Mouse (Mus musculus) kidney, embryonic 14.5 days (tissue): ENCODE data around the gene Lce1c. TPM values are rescaled to one million over a fixed set of nuclear protein-coding genes. Genes with fewer than 3 reads are reported as not detected.
"Not testable (repeated sequence)": the region's sequence is repeated elsewhere in the genome, so short reads cannot be mapped to it uniquely, and the experiment has no call there.

Source experiments
- ATAC-seq: fragments of 200-750 bp; cut with Nextera tagmentation; 2 replicates; pipeline ENCODE4 v1.8.0; 2017; ENCODE audit warnings: moderate number of reproducible peaks, mild to moderate bottlenecking, moderate TSS enrichment, moderate library complexity; ENCODE audit not compliant: low FRiP score, low TSS enrichment
- H3K27ac ChIP-seq: fragments of 300-500 bp; sonication (generic); 2 replicates; pipeline ENCODE4 v1.5.1; 2014; ENCODE audit warnings: low read depth, mild to moderate bottlenecking, low read length, moderate library complexity, mixed read lengths
- H3K27me3 ChIP-seq: fragments of 300-500 bp; sonication (generic); 2 replicates; pipeline ENCODE4 v1.6.1; 2014; ENCODE audit warnings: mild to moderate bottlenecking, low read length; ENCODE audit not compliant: control insufficient read depth, insufficient read depth
- H3K36me3 ChIP-seq: fragments of 300-500 bp; sonication (generic); 2 replicates; pipeline ENCODE4 v1.6.1; 2014; ENCODE audit warnings: low read length, mixed read lengths; ENCODE audit not compliant: control insufficient read depth, insufficient read depth
- H3K4me1 ChIP-seq: fragments of 300-500 bp; sonication (generic); 2 replicates; pipeline ENCODE4 v1.6.1; 2014; ENCODE audit warnings: low read length, mixed read lengths; ENCODE audit not compliant: control insufficient read depth, insufficient read depth
- H3K4me2 ChIP-seq: fragments of 300-500 bp; sonication (generic); replicated peaks from 2 replicates; pipeline ENCODE4 v1.6.1; 2014; ENCODE audit warnings: low read depth, mild to moderate bottlenecking, low read length
- H3K4me3 ChIP-seq: fragments of 300-500 bp; sonication (generic); 2 replicates; pipeline ENCODE4 v1.5.1; 2014; ENCODE audit warnings: mild to moderate bottlenecking, low read length
- H3K9ac ChIP-seq: fragments of 300-500 bp; sonication (generic); 2 replicates; pipeline ENCODE4 v1.6.1; 2014; ENCODE audit warnings: low read depth, mild to moderate bottlenecking, low read length, moderate library complexity
- H3K9me3 ChIP-seq: fragments of 300-500 bp; sonication (generic); 2 replicates; pipeline ENCODE4 v1.6.1; 2016; ENCODE audit warnings: low read length; ENCODE audit not compliant: control insufficient read depth
- WGBS: fragments of 180-500 bp; shearing (Covaris S2); extraction: QIAGEN DNeasy Blood & Tissue Kit; methylation state at CpG from one replicate; pipeline ENCODE4 v1.1.7; 2014; 5-methylcytosine and 5-hydroxymethylcytosine counted together
- polyA plus RNA-seq: library from polyadenylated mRNA; unstranded; fragments of >200 nt; fragmentation: Nextera tagmentation; extraction: Ambion mirVana; gene quantifications from 2 replicates; pipeline ENCODE4 v1.2.1, GENCODE M21; 2014

Lce1c gene
- polyA plus RNA-seq, result not detected in 2 replicates

- H3K36me3 ChIP-seq, result no peaks in the 10 kb centered on the region
- WGBS, result 91% methylated on average over 4 of the region's 4 CpGs
- H3K4me1 ChIP-seq, result no peaks in the 10 kb centered on the region
- no peaks in the 10 kb centered on the region for H3K9me3 ChIP-seq
- H3K4me2 ChIP-seq, result no peak within 1 kb of the TSS
- H3K27me3 ChIP-seq, result no peaks in the 10 kb centered on the region
- H3K9ac ChIP-seq, result no peak within 1 kb of the TSS
- no peak within 1 kb of the TSS for H3K4me3 ChIP-seq
- no peak within 1 kb of the TSS for H3K27ac ChIP-seq
- no peak for ATAC-seq
Measured at GRCm38 (mm10) chr3:92678947-92679346, at the start of gene Lce1c. Lce1c (plus strand) TSS chr3:92679247.

DNA sequence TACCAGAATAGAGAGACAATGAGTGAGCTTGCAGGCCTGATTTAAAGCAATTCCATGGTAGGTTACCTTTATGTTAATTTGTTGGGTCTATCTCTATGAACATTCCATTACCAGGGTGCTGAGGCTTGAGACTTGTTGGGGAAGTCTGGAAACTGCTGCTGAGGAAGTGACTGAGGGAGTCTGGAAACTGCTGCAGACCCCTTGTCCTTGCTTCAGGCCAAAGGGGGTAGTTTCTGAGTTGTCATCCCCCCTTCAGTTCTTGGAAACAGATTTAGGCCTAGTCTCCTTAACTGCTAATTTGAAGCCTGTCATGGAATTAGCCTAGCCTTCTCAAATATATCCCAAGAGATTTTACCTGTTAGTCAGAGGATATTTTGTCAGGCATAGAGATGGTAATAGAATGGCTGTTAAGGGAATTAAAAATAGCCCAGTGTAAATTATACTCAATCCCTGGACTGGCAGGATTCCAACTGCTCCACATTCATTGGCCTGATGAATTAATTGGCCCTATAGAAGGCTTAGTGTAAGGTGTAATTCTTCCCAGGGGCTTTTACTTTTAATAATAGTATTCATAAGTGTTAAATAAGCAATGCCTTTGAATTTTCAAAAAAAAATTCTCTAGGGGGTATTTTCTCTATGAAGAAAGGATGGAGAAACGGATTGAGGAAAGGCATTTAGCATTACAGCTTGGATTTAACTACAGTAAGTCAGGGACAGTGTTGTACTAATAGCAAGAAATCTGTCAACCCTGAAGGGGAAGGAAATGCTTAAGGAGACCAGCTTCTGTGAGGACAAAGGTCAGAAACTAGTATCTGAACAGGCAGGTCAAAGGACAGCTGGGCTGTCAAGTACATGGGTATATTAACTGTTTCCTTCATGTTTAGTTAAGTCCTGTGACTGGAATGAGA lies 41.0 kb upstream of the Lce1c start:
- Histone ChIP-seq H3K4me2 (no peak overlapping the region), H3K4me1 (no peaks in the 10 kb centered on the region), H3K4me3 (no peak overlapping the region), H3K9me3 (no peaks in the 10 kb centered on the region), H3K27ac (no peak overlapping the region), H3K36me3 (no peaks in the 10 kb centered on the region), H3K9ac (no peak overlapping the region), H3K27me3 (no peaks in the 10 kb centered on the region)
- no peak for ATAC-seq
- WGBS, result 48% methylated on average over 1 of the region's 1 CpGs

GRCm38 (mm10) chr3:92638653-92638991 lies 40.4 kb upstream of the Lce1c start:
- H3K27me3 ChIP-seq, result no peaks in the 10 kb centered on the region
- H3K4me2 ChIP-seq, result no peak overlapping the region
- no peaks in the 10 kb centered on the region for H3K4me1 ChIP-seq
- H3K9me3 ChIP-seq, result no peaks in the 10 kb centered on the region
- no peak overlapping the region for H3K27ac ChIP-seq
- WGBS, result 75% methylated on average over 3 of the region's 3 CpGs
- no peaks in the 10 kb centered on the region for H3K36me3 ChIP-seq
- no peak overlapping the region for H3K9ac ChIP-seq
- H3K4me3 ChIP-seq, result no peak overlapping the region
- ATAC-seq, result no peak

GRCm38 (mm10) chr3:92639854-92640253 lies 39.2 kb upstream of the Lce1c start:
- no peak overlapping the region for H3K4me2 ChIP-seq
- 93% methylated on average over 15 of the region's 15 CpGs for WGBS
- no peak for ATAC-seq

GRCm38 (mm10) chr3:92648207-92648606 lies 30.8 kb upstream of the Lce1c start, which contains the start of gene Lce1a1:
Lce1a1 (minus strand) TSS chr3:92648307.
- ATAC-seq, result no peak
- 90% methylated on average over 1 of the region's 1 CpGs for WGBS
- Histone ChIP-seq H3K27me3 (no peaks in the 10 kb centered on the region), H3K4me1 (no peaks in the 10 kb centered on the region), H3K27ac (no peak within 1 kb of the TSS), H3K4me2 (no peak within 1 kb of the TSS), H3K9ac (no peak within 1 kb of the TSS), H3K36me3 (no peaks in the 10 kb centered on the region), H3K4me3 (no peak within 1 kb of the TSS), H3K9me3 (no peaks in the 10 kb centered on the region)

More at GRCm38 (mm10) chr3:92639854-92640253, 39.2 kb upstream of the Lce1c start:
- Histone ChIP-seq H3K4me3 (no peak overlapping the region), H3K27me3 (no peaks in the 10 kb centered on the region), H3K9ac (no peak overlapping the region), H3K4me1 (no peaks in the 10 kb centered on the region), H3K9me3 (no peaks in the 10 kb centered on the region), H3K36me3 (no peaks in the 10 kb centered on the region), H3K27ac (no peak overlapping the region)

- H3K4me3 ChIP-seq, result no peak within 1 kb of the TSS
- no peak within 1 kb of the TSS for H3K27ac ChIP-seq
- H3K36me3 ChIP-seq, result no peaks in the 10 kb centered on the region
- H3K4me2 ChIP-seq, result no peak within 1 kb of the TSS
- H3K27me3 ChIP-seq, result no peaks in the 10 kb centered on the region
- ATAC-seq, result no peak
- no peaks in the 10 kb centered on the region for H3K4me1 ChIP-seq
- no peak within 1 kb of the TSS for H3K9ac ChIP-seq
- no peaks in the 10 kb centered on the region for H3K9me3 ChIP-seq
Measured at GRCm38 (mm10) chr3:92656826-92657225, 22.2 kb upstream of the Lce1c start, which contains the start of gene Lce1b. Lce1b (minus strand) TSS chr3:92656926.

DNA sequence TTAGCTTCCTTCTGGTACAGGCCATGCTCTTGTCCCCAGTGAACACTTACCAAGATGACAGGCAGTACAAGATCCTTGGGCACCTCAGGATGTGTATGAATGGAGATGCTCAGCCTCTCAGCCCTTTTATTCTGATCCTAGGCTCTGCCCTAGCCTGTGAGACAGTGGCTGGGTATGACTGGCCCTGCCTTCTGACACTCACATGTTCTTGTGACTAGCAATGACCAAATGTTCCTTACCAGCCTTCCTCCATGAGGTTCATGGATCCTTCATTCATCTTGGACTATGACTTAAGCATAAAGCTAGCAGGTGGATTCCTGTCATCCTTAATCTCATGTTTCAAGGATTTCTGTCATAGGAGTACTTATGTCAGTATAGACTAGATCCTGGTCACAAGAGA lies 8.8 kb upstream of the Lce1c start, which contains the start of gene Lce1a2:
Lce1a2 (minus strand) TSS at position 101 of the 400 bp plus-strand sequence.
- Histone ChIP-seq H3K4me2 (no peak within 1 kb of the TSS), H3K4me1 (no peaks in the 10 kb centered on the region), H3K27me3 (no peaks in the 10 kb centered on the region), H3K9me3 (no peaks in the 10 kb centered on the region), H3K36me3 (no peaks in the 10 kb centered on the region), H3K9ac (no peak within 1 kb of the TSS), H3K27ac (no peak within 1 kb of the TSS), H3K4me3 (no peak within 1 kb of the TSS)
- ATAC-seq, result no peak

- no peaks in the 10 kb centered on the region for H3K27me3 ChIP-seq
- H3K4me3 ChIP-seq, result no peak within 1 kb of the TSS
- no peaks in the 10 kb centered on the region for H3K4me1 ChIP-seq
- 61% methylated on average over 2 of the region's 2 CpGs for whole genome bisulfite sequencing
- no peak within 1 kb of the TSS for H3K4me2 ChIP-seq
- H3K9ac ChIP-seq, result no peak within 1 kb of the TSS
- H3K36me3 ChIP-seq, result no peaks in the 10 kb centered on the region
- no peaks in the 10 kb centered on the region for H3K9me3 ChIP-seq
- no peak within 1 kb of the TSS for H3K27ac ChIP-seq
- ATAC-seq, result no peak
Measured at GRCm38 (mm10) chr3:92687110-92687509, 8.1 kb downstream of the Lce1c start, which contains the start of gene Lce1d. Lce1d (minus strand) TSS chr3:92687210.

DNA sequence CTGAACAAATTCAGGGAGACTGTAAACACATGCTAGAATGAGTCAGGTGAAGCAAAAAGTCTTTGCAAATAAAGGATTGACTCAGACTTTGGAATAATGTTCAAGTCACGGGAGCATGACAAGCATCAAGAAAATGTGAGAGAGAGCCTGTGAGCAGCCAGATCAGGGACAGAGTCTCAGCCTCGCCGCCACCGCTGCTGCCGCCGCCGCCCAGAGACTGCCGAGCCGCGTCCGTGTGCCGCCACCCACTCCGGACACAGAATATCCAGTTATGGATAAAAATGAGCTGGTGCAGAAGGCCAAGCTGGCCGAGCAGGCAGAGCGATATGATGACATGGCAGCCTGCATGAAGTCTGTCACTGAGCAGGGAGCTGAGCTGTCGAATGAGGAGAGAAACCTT lies 10.1 kb downstream of the Lce1c start:
- H3K4me1 ChIP-seq, H3K36me3 ChIP-seq, H3K9ac ChIP-seq, ATAC-seq, H3K27me3 ChIP-seq, H3K27ac ChIP-seq, H3K4me3 ChIP-seq, H3K4me2 ChIP-seq, H3K9me3 ChIP-seq: not testable (repeated sequence)
- WGBS, result 87% methylated on average over 16 of the region's 16 CpGs
